Mouse (Mus musculus): ENCODE data around the gene Fkbp5. TPM values are rescaled to one million over a fixed set of nuclear protein-coding genes. Genes with fewer than 3 reads are reported as not detected.
A peak's percentile ranks its signal among the peaks of the same experiment; 100 is the strongest.
"Not testable (repeated sequence)": the region's sequence is repeated elsewhere in the genome, so short reads cannot be mapped to it uniquely, and the experiment has no call there.

Gene Fkbp5
- total and polyA plus RNA-seq, 2 experiments, result 17.7 to 30.3 TPM

- WGBS, result 55% methylated on average over 6 of the region's 6 CpGs
- no peaks in the 10 kb centered on the region for H3K27me3 ChIP-seq (ENCODE audit: control insufficient read depth, insufficient read depth, low read length)
- H3K36me3 ChIP-seq (ENCODE audit: control insufficient read depth, insufficient read depth, low read length), result no peaks in the 10 kb centered on the region
- H3K4me1 ChIP-seq (ENCODE audit: control insufficient read depth, insufficient read depth, low read length), result 0 out of 2 replicates have a peak, but pooled peaks cover 2% of the 10 kb centered on the region
- no peak overlapping the region for H3K27ac ChIP-seq (replicated peaks; ENCODE audit: insufficient read depth, low read depth, low read length)
- no peak overlapping the region for H3K9ac ChIP-seq (ENCODE audit: low read depth, low read length)
- DNase-seq (ENCODE audit: extremely low read depth, low read depth, low spot score), result peak; percentile 31
- no peak for TF ChIP-seq CTCF (IDR thresholded peaks at IDR 0.05; ENCODE audit: low read depth, low read length)
- no peak for TF ChIP-seq POLR2A (IDR thresholded peaks at IDR 0.05; ENCODE audit: extremely low read depth, insufficient read depth, low read length)
- H3K4me3 ChIP-seq (ENCODE audit: insufficient read depth, low read depth, low read length), result no peak overlapping the region
- H3K79me2 ChIP-seq (ENCODE audit: control insufficient read depth, insufficient read depth, low read length), result no peaks in the 10 kb centered on the region
Observed at GRCm38 (mm10) chr17:28556635-28557396, 39.5 kb upstream of the Fkbp5 start.

- H3K79me2 ChIP-seq (ENCODE audit: control insufficient read depth, insufficient read depth, low read length); DNase-seq (ENCODE audit: extremely low read depth, low read depth, low spot score): not testable (repeated sequence)
- 97% methylated on average over 4 of the region's 4 CpGs for WGBS
Observed at GRCm38 (mm10) chr17:28554021-28554420, 36.7 kb upstream of the Fkbp5 start.

GRCm38 (mm10) chr17:28553040-28553793, 35.9 kb upstream of the Fkbp5 start:
- H3K9ac ChIP-seq (ENCODE audit: low read depth, low read length), result no peak overlapping the region
- TF ChIP-seq POLR2A (IDR thresholded peaks at IDR 0.05; ENCODE audit: extremely low read depth, insufficient read depth, low read length) (no peak), CTCF (IDR thresholded peaks at IDR 0.05; ENCODE audit: low read depth, low read length) (peak; percentile 98)
- H3K79me2 ChIP-seq (ENCODE audit: control insufficient read depth, insufficient read depth, low read length), result no peaks in the 10 kb centered on the region
- no peak overlapping the region for H3K27ac ChIP-seq (replicated peaks; ENCODE audit: insufficient read depth, low read depth, low read length)
- peak; percentile 40 for DNase-seq (ENCODE audit: extremely low read depth, low read depth, low spot score)
- no peak overlapping the region for H3K4me3 ChIP-seq (ENCODE audit: insufficient read depth, low read depth, low read length)
- no peaks in the 10 kb centered on the region for H3K4me1 ChIP-seq (ENCODE audit: control insufficient read depth, insufficient read depth, low read length)
- WGBS, result 15% methylated on average over 14 of the region's 14 CpGs
- no peaks in the 10 kb centered on the region for H3K27me3 ChIP-seq (ENCODE audit: control insufficient read depth, insufficient read depth, low read length)
- no peaks in the 10 kb centered on the region for H3K36me3 ChIP-seq (ENCODE audit: control insufficient read depth, insufficient read depth, low read length)

More at GRCm38 (mm10) chr17:28554021-28554420, 36.7 kb upstream of the Fkbp5 start:
- not testable (repeated sequence) for H3K4me3 ChIP-seq (ENCODE audit: insufficient read depth, low read depth, low read length); H3K27ac ChIP-seq (replicated peaks; ENCODE audit: insufficient read depth, low read depth, low read length); H3K9ac ChIP-seq (ENCODE audit: low read depth, low read length); H3K27me3 ChIP-seq (ENCODE audit: control insufficient read depth, insufficient read depth, low read length); H3K4me1 ChIP-seq (ENCODE audit: control insufficient read depth, insufficient read depth, low read length); H3K36me3 ChIP-seq (ENCODE audit: control insufficient read depth, insufficient read depth, low read length)

- H3K27me3 ChIP-seq (ENCODE audit: control insufficient read depth, insufficient read depth, low read length), result no peaks in the 10 kb centered on the region
- no peaks in the 10 kb centered on the region for H3K4me1 ChIP-seq (ENCODE audit: control insufficient read depth, insufficient read depth, low read length)
- H3K36me3 ChIP-seq (ENCODE audit: control insufficient read depth, insufficient read depth, low read length), result no peaks in the 10 kb centered on the region
- TF ChIP-seq POLR2A (IDR thresholded peaks at IDR 0.05; ENCODE audit: extremely low read depth, insufficient read depth, low read length) (no peak), CTCF (IDR thresholded peaks at IDR 0.05; ENCODE audit: low read depth, low read length) (no peak)
- H3K4me3 ChIP-seq (ENCODE audit: insufficient read depth, low read depth, low read length), result no peak within 1 kb of the TSS
- no peak within 1 kb of the TSS for H3K27ac ChIP-seq (replicated peaks; ENCODE audit: insufficient read depth, low read depth, low read length)
- H3K9ac ChIP-seq (ENCODE audit: low read depth, low read length), result no peak within 1 kb of the TSS
- WGBS, result 84% methylated on average over 14 of the region's 14 CpGs
- no peaks in the 10 kb centered on the region for H3K79me2 ChIP-seq (ENCODE audit: control insufficient read depth, insufficient read depth, low read length)
- no peak for DNase-seq (ENCODE audit: extremely low read depth, low read depth, low spot score)
Observed at GRCm38 (mm10) chr17:28549111-28549510, 31.8 kb upstream of the Fkbp5 start, which contains the start of gene Clpsl2. Gene Clpsl2, plus strand, starts transcription at chr17:28549411.

- no peak overlapping the region for H3K27ac ChIP-seq (replicated peaks; ENCODE audit: insufficient read depth, low read depth, low read length)
- TF ChIP-seq CTCF (IDR thresholded peaks at IDR 0.05; ENCODE audit: low read depth, low read length) (no peak), POLR2A (IDR thresholded peaks at IDR 0.05; ENCODE audit: extremely low read depth, insufficient read depth, low read length) (no peak)
- no peak overlapping the region for H3K9ac ChIP-seq (ENCODE audit: low read depth, low read length)
- H3K27me3 ChIP-seq (ENCODE audit: control insufficient read depth, insufficient read depth, low read length), result no peaks in the 10 kb centered on the region
- no peak for DNase-seq (ENCODE audit: extremely low read depth, low read depth, low spot score)
- no peaks in the 10 kb centered on the region for H3K79me2 ChIP-seq (ENCODE audit: control insufficient read depth, insufficient read depth, low read length)
- no peaks in the 10 kb centered on the region for H3K4me1 ChIP-seq (ENCODE audit: control insufficient read depth, insufficient read depth, low read length)
- 72% methylated on average over 11 of the region's 11 CpGs for WGBS
- no peaks in the 10 kb centered on the region for H3K36me3 ChIP-seq (ENCODE audit: control insufficient read depth, insufficient read depth, low read length)
- H3K4me3 ChIP-seq (ENCODE audit: insufficient read depth, low read depth, low read length), result no peak overlapping the region
Observed at GRCm38 (mm10) chr17:28548550-28548949, 31.2 kb upstream of the Fkbp5 start.

- 86% methylated on average over 1 of the region's 1 CpGs for WGBS
- no peak overlapping the region for H3K27ac ChIP-seq (replicated peaks; ENCODE audit: insufficient read depth, low read depth, low read length)
- H3K27me3 ChIP-seq (ENCODE audit: control insufficient read depth, insufficient read depth, low read length), result no peaks in the 10 kb centered on the region
- no peaks in the 10 kb centered on the region for H3K79me2 ChIP-seq (ENCODE audit: control insufficient read depth, insufficient read depth, low read length)
- H3K9ac ChIP-seq (ENCODE audit: low read depth, low read length), result no peak overlapping the region
- no peaks in the 10 kb centered on the region for H3K36me3 ChIP-seq (ENCODE audit: control insufficient read depth, insufficient read depth, low read length)
- DNase-seq (ENCODE audit: extremely low read depth, low read depth, low spot score), result no peak
- H3K4me1 ChIP-seq (ENCODE audit: control insufficient read depth, insufficient read depth, low read length), result no peaks in the 10 kb centered on the region
- no peak for TF ChIP-seq POLR2A (IDR thresholded peaks at IDR 0.05; ENCODE audit: extremely low read depth, insufficient read depth, low read length)
- no peak for TF ChIP-seq CTCF (IDR thresholded peaks at IDR 0.05; ENCODE audit: low read depth, low read length)
- H3K4me3 ChIP-seq (ENCODE audit: insufficient read depth, low read depth, low read length), result no peak overlapping the region
Observed at GRCm38 (mm10) chr17:28546925-28547324, 29.6 kb upstream of the Fkbp5 start.

All from liver, adult 2 months (tissue).